Mouse (Mus musculus) E14TG2a.4 (cell line): ENCODE results near the gene Hdac4.

Experiments
- H3K27me3 ChIP-seq: 2 replicates; pipeline ENCODE4 v1.6.1; 2014; ENCODE audit warnings: low read length, control low read depth; ENCODE audit not compliant: insufficient read depth
- H3K36me3 ChIP-seq: 2 replicates; pipeline ENCODE4 v1.6.1; 2014; ENCODE audit warnings: low read length, control low read depth; ENCODE audit not compliant: insufficient read depth
- H3K4me1 ChIP-seq: replicated peaks from 2 replicates; pipeline ENCODE4 v1.6.1; 2014; ENCODE audit warnings: low read depth, low read length, control low read depth
- H3K4me3 ChIP-seq: replicated peaks from 2 replicates; pipeline ENCODE4 v1.5.1; 2014; ENCODE audit warnings: mild to moderate bottlenecking, low read length
- H3K9me3 ChIP-seq: 2 replicates; pipeline ENCODE4 v1.6.1; 2014; ENCODE audit warnings: low read length, control low read depth
- CTCF ChIP-seq: conservative IDR thresholded peaks from 2 replicates; pipeline ENCODE4 v1.5.1; 2014; ENCODE audit warnings: low read length
- NANOG ChIP-seq: IDR thresholded peaks from 2 replicates; pipeline ENCODE4 v1.6.1; 2014; ENCODE audit warnings: borderline replicate concordance, low read length, mixed read lengths
- POU5F1 ChIP-seq: IDR thresholded peaks from 2 replicates; pipeline ENCODE4 v1.6.1; 2014; ENCODE audit warnings: low read length, borderline replicate concordance

Hdac4 gene

DNA sequence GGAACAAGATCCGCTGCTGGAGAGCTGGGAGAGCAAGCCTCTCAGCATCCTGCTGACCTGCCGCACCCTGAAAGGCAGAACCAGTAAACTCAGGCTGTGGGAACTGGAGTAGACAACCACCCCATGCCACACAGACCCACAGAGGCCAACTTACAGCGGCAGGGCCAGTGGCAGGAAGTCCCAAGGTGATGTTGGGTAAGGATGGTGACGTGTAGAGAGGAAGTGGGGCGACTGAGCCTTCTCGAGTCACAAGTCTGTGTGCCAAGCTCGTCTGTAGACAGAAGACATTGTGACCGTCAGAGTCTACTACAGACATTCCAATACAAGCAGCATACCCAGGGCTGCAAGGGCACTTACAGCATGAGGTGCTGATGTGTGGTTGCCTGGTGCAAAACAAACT, 211.0 kb downstream of the Hdac4 start:
- Histone ChIP-seq H3K9me3 (no peaks in the 10 kb centered on the region), H3K4me1 (peaks cover 12% of the 10 kb centered on the region), H3K27me3 (no peaks in the 10 kb centered on the region), H3K4me3 (no peak overlapping the region), H3K36me3 (peaks cover 99% of the 10 kb centered on the region)
- TF ChIP-seq POU5F1 (no peak), NANOG (no peak), CTCF (no peak)

GRCm38 (mm10) chr1:91981381-91981780, 214.1 kb downstream of the Hdac4 start:
- Histone ChIP-seq H3K4me1 (no peaks in the 10 kb centered on the region), H3K36me3 (peaks cover 100% of the 10 kb centered on the region), H3K27me3 (no peaks in the 10 kb centered on the region), H3K9me3 (no peaks in the 10 kb centered on the region), H3K4me3 (no peak overlapping the region)
- TF ChIP-seq POU5F1 (no peak), CTCF (no peak), NANOG (no peak)

DNA sequence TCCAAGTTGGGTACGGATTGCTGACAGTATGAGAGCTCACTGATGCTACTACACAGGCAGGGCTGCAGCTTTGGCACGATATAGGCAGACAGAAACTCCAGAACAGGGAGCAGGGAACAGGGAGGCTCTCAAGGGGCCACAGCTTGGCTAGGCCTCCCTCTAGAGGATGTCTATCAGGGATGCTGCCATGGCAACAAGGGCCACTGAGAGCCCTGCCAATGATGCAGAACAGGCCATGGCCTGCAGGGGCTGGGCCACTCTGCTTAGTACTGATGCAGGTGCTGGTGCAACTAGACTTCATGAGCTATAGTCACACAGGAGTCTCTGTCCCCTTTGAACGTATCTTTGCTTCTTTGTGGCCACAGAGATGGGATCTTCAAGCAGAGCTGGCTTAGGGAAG, 217.1 kb downstream of the Hdac4 start:
- Histone ChIP-seq H3K4me1 (no peaks in the 10 kb centered on the region), H3K36me3 (peaks cover 100% of the 10 kb centered on the region), H3K4me3 (no peak overlapping the region), H3K9me3 (no peaks in the 10 kb centered on the region), H3K27me3 (no peaks in the 10 kb centered on the region)
- TF ChIP-seq CTCF (no peak), POU5F1 (no peak), NANOG (no peak)

DNA sequence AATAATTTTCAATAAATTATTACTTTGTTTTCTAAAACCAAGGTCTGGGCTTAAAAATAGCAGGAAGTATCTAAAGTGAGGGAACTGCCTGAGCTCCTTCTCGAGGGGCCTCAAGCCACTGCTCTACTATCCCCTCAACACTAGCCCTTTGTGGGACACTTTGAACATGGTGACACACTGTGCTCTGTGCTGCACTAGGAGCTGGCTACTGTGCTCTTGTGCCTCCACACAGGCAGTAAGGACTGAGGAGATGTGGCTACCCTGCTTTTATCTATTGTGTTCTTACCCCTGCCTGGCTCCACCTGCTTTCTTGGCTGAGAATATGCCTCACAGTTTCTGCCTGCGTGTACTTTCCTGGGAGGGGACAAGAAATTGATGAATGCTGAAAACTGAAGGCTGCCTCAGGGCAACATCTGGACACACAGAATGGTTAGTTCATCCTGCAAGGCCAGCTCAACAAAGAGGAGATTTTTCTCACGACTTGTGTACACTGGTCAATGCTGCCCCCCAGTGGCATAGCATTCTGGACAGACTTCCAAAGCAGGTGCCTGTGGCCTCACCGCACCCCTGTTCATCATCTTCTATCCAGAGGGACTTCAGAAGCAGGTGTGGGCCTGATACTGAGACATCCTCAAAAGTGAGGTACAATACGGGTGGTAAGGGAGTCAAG, 226.7 kb downstream of the Hdac4 start:
- no peak overlapping the region for H3K4me3 ChIP-seq
- H3K9me3 ChIP-seq = no peaks in the 10 kb centered on the region
- peaks cover 99% of the 10 kb centered on the region for H3K36me3 ChIP-seq
- no peaks in the 10 kb centered on the region for H3K27me3 ChIP-seq
- TF ChIP-seq CTCF = peak; percentile 22
- no peak for TF ChIP-seq POU5F1
- no peak for TF ChIP-seq NANOG
- peaks cover 18% of the 10 kb centered on the region for H3K4me1 ChIP-seq

DNA sequence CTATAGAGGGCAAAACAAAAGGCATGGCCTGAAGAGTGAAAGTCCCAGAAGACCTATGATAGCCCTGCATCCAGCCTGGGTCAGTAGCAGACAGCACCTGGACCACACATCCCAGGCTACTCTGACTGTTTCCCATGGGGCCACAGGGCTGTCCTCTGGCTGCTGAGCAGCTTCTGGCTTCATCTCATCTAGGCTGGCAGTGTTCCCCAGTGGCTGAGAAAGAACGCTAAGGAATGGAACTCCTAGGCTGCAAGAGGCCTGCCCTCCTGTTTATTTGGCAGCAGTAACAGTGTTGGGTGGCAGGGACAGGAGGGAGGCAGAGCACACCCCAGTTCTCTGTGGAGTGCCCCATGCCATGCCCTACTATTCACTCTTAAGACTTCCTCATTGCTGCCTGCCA, 228.5 kb downstream of the Hdac4 start:
- Histone ChIP-seq H3K4me1 (peaks cover 36% of the 10 kb centered on the region), H3K27me3 (no peaks in the 10 kb centered on the region), H3K9me3 (no peaks in the 10 kb centered on the region), H3K36me3 (peaks cover 95% of the 10 kb centered on the region), H3K4me3 (no peak overlapping the region)
- no peak for TF ChIP-seq POU5F1
- TF ChIP-seq CTCF = no peak
- no peak for TF ChIP-seq NANOG

GRCm38 (mm10) chr1:91964486-91965335, 230.8 kb downstream of the Hdac4 start:
- Histone ChIP-seq H3K36me3 (peaks cover 95% of the 10 kb centered on the region), H3K27me3 (no peaks in the 10 kb centered on the region), H3K4me1 (peaks cover 41% of the 10 kb centered on the region), H3K4me3 (no peak overlapping the region), H3K9me3 (no peaks in the 10 kb centered on the region)
- TF ChIP-seq CTCF (no peak), POU5F1 (no peak), NANOG (no peak)

DNA sequence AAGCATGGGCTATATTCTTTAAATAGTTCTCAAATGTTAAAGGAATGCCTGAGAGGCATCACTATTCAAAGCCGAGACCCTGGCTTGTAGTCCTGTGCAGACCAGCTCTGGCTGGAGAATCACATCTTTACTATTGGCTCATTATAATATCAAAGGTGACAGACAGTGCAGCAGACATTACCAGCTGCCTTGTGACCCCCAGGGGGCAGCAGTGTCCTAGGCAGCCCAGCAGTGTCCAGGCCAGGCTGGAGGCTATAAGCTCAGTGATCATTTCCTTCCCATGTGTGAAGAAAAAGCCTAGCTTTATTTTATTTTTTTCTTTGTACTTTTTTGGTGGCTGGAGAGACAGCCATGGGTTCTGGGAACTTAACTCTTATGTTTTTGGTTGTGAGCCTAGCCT, 233.2 kb downstream of the Hdac4 start:
- Histone ChIP-seq H3K36me3 (peaks cover 95% of the 10 kb centered on the region), H3K4me3 (no peak overlapping the region), H3K27me3 (no peaks in the 10 kb centered on the region), H3K9me3 (no peaks in the 10 kb centered on the region), H3K4me1 (peaks cover 41% of the 10 kb centered on the region)
- no peak for TF ChIP-seq POU5F1
- TF ChIP-seq CTCF = peak; percentile 63
- no peak for TF ChIP-seq NANOG

- TF ChIP-seq POU5F1 = no peak
- Histone ChIP-seq H3K4me3 (no peak overlapping the region), H3K36me3 (peaks cover 95% of the 10 kb centered on the region), H3K27me3 (no peaks in the 10 kb centered on the region), H3K9me3 (no peaks in the 10 kb centered on the region), H3K4me1 (peaks cover 41% of the 10 kb centered on the region)
Observed at GRCm38 (mm10) chr1:91961231-91961630, 234.3 kb downstream of the Hdac4 start.
